Mouse (Mus musculus): Measurements from ENCODE around the gene Tnpo1. TPM values are rescaled to one million over a fixed set of nuclear protein-coding genes. Genes with fewer than 3 reads are reported as not detected.

Gene Tnpo1
- polyA plus RNA-seq (2017; shearing (Covaris generic)) = 69.1 TPM

GRCm38 (mm10) chr13:98926213-98926957 lies at the start of gene Tnpo1:
Gene Tnpo1, minus strand, starts transcription at chr13:98926384.

GRCm38 (mm10) chr13:98815147-98815785 lies 110.9 kb downstream of the Tnpo1 start, which contains the start of gene Fcho2:
Gene Fcho2, minus strand, starts transcription at chr13:98815449.

Other genes starting within 250 kb of the Tnpo1 start
- gene Tmem171, start 231.6 kb downstream of the Tnpo1 start, polyA plus RNA-seq (2017; shearing (Covaris generic)) = not detected
- 40.2 TPM for gene Fcho2, start 110.9 kb downstream of the Tnpo1 start, polyA plus RNA-seq (2017; shearing (Covaris generic))
- not detected for gene 1700024P04Rik, start 58.2 kb upstream of the Tnpo1 start, polyA plus RNA-seq (2017; shearing (Covaris generic))

All from CD4-positive, CD25-positive, alpha-beta regulatory T cell, adult 9 weeks (primary cell).